Mouse (Mus musculus): ENCODE data around the gene Antxr1.
"Not testable (repeated sequence)": the region's sequence is repeated elsewhere in the genome, so short reads cannot be mapped to it uniquely, and the experiment has no call there.

Gene Antxr1

GRCm38 (mm10) chr6:87099261-87099660 is 236.4 kb downstream of the Antxr1 start:
- DNase-seq, result no peak

GRCm38 (mm10) chr6:87093631-87094030 is 242.0 kb downstream of the Antxr1 start:
- not testable (repeated sequence) for DNase-seq

GRCm38 (mm10) chr6:87092476-87092875 is 243.1 kb downstream of the Antxr1 start:
- DNase-seq, result no peak

GRCm38 (mm10) chr6:87090877-87091276 is 244.7 kb downstream of the Antxr1 start:
- DNase-seq, result no peak

GRCm38 (mm10) chr6:87088356-87088755 is 247.3 kb downstream of the Antxr1 start:
- DNase-seq, result no peak

GRCm38 (mm10) chr6:87085026-87085425 is 250.6 kb downstream of the Antxr1 start:
- no peak for DNase-seq
